Mouse (Mus musculus): Measurements from ENCODE around the gene Olfr788. TPM values are rescaled to one million over a fixed set of nuclear protein-coding genes. Genes with fewer than 3 reads are reported as not detected.

The Olfr788 gene
- polyA plus RNA-seq, 1 experiment, result not detected

DNA sequence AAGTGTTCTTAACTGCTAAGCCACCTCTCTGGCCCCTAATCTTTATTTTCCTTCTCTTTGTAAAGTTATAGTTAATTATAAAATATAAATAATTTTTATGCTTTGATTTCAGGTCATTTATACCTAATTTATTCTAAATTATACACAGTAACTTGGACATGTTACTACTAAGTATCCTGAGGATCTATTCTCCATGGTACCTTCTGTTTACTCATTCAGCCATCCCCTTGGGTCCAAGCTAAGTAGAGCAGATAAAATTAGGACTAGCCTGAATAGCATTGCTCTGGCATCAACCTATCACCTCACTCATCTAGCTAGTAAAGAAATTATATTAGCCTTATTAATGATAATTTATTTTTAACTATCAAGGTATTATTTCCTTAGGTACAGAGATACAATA, 27.4 kb downstream of the Olfr788 start, which contains the start of gene Olfr790:
Gene Olfr790, plus strand, starts transcription at position 301 of the 400 bp plus-strand sequence.
- TF ChIP-seq POLR2A (IDR thresholded peaks at IDR 0.05; ENCODE audit: low read depth, low read length) (no peak), CTCF (IDR thresholded peaks at IDR 0.05; ENCODE audit: extremely low read depth, insufficient read depth, insufficient read length, insufficient replicate concordance) (no peak)

GRCm38 (mm10) chr10:129521492-129521891, 50.7 kb downstream of the Olfr788 start, which contains the start of gene Olfr791:
TSS of gene Olfr791 (plus strand) at chr10:129521792.
- no peaks in the 10 kb centered on the region for H3K4me1 ChIP-seq (ENCODE audit: control insufficient read depth, insufficient read depth, insufficient read length)
- no peak within 1 kb of the TSS for H3K27ac ChIP-seq (ENCODE audit: insufficient read depth, low read length)
- DNase-seq (ENCODE audit: low read depth in 1 of 2, low spot score in 2 of 2), result no peak
- no peaks in the 10 kb centered on the region for H3K36me3 ChIP-seq (ENCODE audit: control insufficient read depth, insufficient read depth, low read length)
- TF ChIP-seq POLR2A (IDR thresholded peaks at IDR 0.05; ENCODE audit: low read depth, low read length), result no peak
- no peak for TF ChIP-seq CTCF (IDR thresholded peaks at IDR 0.05; ENCODE audit: extremely low read depth, insufficient read depth, insufficient read length, insufficient replicate concordance)
- H3K27me3 ChIP-seq (ENCODE audit: control insufficient read depth, insufficient read depth, low read length), result no peaks in the 10 kb centered on the region
- no peak within 1 kb of the TSS for H3K4me3 ChIP-seq (ENCODE audit: extremely low read depth, insufficient read depth, insufficient read length)
- 69% methylated on average over 3 of the region's 3 CpGs for WGBS

More for the DNA sequence above, 27.4 kb downstream of the Olfr788 start, which contains the start of gene Olfr790:
- DNase-seq (ENCODE audit: low read depth in 1 of 2, low spot score in 2 of 2), result no peak
- Histone ChIP-seq H3K27me3 (ENCODE audit: control insufficient read depth, insufficient read depth, low read length) (no peaks in the 10 kb centered on the region), H3K36me3 (ENCODE audit: control insufficient read depth, insufficient read depth, low read length) (no peaks in the 10 kb centered on the region), H3K4me1 (ENCODE audit: control insufficient read depth, insufficient read depth, insufficient read length) (no peaks in the 10 kb centered on the region), H3K4me3 (ENCODE audit: extremely low read depth, insufficient read depth, insufficient read length) (no peak within 1 kb of the TSS), H3K27ac (ENCODE audit: insufficient read depth, low read length) (no peak within 1 kb of the TSS)

Other genes with a start within 250 kb of the Olfr788 start
- gene Olfr774, start 234.8 kb upstream of the Olfr788 start, polyA plus RNA-seq (2012; rRNA removed), result not detected in 2 replicates
- gene Olfr775, start 222.6 kb upstream of the Olfr788 start, polyA plus RNA-seq (2012; rRNA removed), result not detected in 2 replicates
- gene Olfr776, start 211.9 kb upstream of the Olfr788 start, polyA plus RNA-seq (2012; rRNA removed), result not detected in 2 replicates
- gene Olfr777, start 199.5 kb upstream of the Olfr788 start, polyA plus RNA-seq (2012; rRNA removed), result not detected in 2 replicates
- gene Olfr780, start 152.9 kb upstream of the Olfr788 start, polyA plus RNA-seq (2012; rRNA removed), result not detected in 2 replicates
- not detected in 2 replicates for gene Olfr781, start 142.1 kb upstream of the Olfr788 start, polyA plus RNA-seq (2012; rRNA removed)
- gene Olfr782, start 122.1 kb upstream of the Olfr788 start, polyA plus RNA-seq (2012; rRNA removed), result not detected in 2 replicates
- gene Olfr784, start 86.9 kb upstream of the Olfr788 start, polyA plus RNA-seq (2012; rRNA removed), result not detected in 2 replicates
- gene Olfr785, start 65.6 kb upstream of the Olfr788 start, polyA plus RNA-seq (2012; rRNA removed), result not detected in 2 replicates
- gene Olfr786, start 43.7 kb upstream of the Olfr788 start, polyA plus RNA-seq (2012; rRNA removed), result not detected in 2 replicates
- not detected in 2 replicates for gene Olfr787, start 9.1 kb upstream of the Olfr788 start, polyA plus RNA-seq (2012; rRNA removed)
- gene Olfr789, start 13.8 kb downstream of the Olfr788 start, polyA plus RNA-seq (2012; rRNA removed), result not detected in 2 replicates
- gene Olfr790, start 27.5 kb downstream of the Olfr788 start, polyA plus RNA-seq (2012; rRNA removed), result not detected in 2 replicates
- not detected in 2 replicates for gene Olfr791, start 50.8 kb downstream of the Olfr788 start, polyA plus RNA-seq (2012; rRNA removed)
- gene Olfr792, start 68.2 kb downstream of the Olfr788 start, polyA plus RNA-seq (2012; rRNA removed), result not detected in 2 replicates
- gene Olfr794, start 96.7 kb downstream of the Olfr788 start, polyA plus RNA-seq (2012; rRNA removed), result not detected in 2 replicates
- gene Olfr796, start 141.6 kb downstream of the Olfr788 start, polyA plus RNA-seq (2012; rRNA removed), result not detected in 2 replicates
- not detected in 2 replicates for gene Olfr798, start 156.9 kb downstream of the Olfr788 start, polyA plus RNA-seq (2012; rRNA removed)
- gene Olfr799, start 166.5 kb downstream of the Olfr788 start, polyA plus RNA-seq (2012; rRNA removed), result not detected in 2 replicates
- not detected in 2 replicates for gene Olfr800, start 186.7 kb downstream of the Olfr788 start, polyA plus RNA-seq (2012; rRNA removed)
- gene Olfr801, start 202.9 kb downstream of the Olfr788 start, polyA plus RNA-seq (2012; rRNA removed), result not detected in 2 replicates
- gene Olfr802, start 217.2 kb downstream of the Olfr788 start, polyA plus RNA-seq (2012; rRNA removed), result not detected in 2 replicates
- not detected in 2 replicates for gene Olfr803, start 223.3 kb downstream of the Olfr788 start, polyA plus RNA-seq (2012; rRNA removed)
- not detected in 2 replicates for gene Olfr804, start 232.2 kb downstream of the Olfr788 start, polyA plus RNA-seq (2012; rRNA removed)